Mouse (Mus musculus) ZHBTc4 (cell line): ENCODE measurements at regions not wholly inside any gene's neighbourhood (a gene's known extent, or its start where the extent isn't known, plus 50 kb on each side); places are given as distances from the start of the nearest gene placed in this dataset.

Experiments
- DNase-seq: peaks from one replicate; pipeline ENCODE4 v3.0.0-alpha.2; 2011; ENCODE audit warnings: low read depth, low spot score

- DNase-seq: no peak
Measured at GRCm38 (mm10) chr2:166438207-166438606, 275.4 kb downstream of the Prex1 start.

GRCm38 (mm10) chr2:166434554-166434953 lies 279.1 kb downstream of the Prex1 start:
- DNase-seq: no peak

- DNase-seq: no peak
Measured at GRCm38 (mm10) chr2:166433655-166434333, 278.3 kb upstream of the Sulf2 start.

- no peak for DNase-seq
Measured at GRCm38 (mm10) chr2:166432948-166433654, 277.6 kb upstream of the Sulf2 start.

GRCm38 (mm10) chr2:166432531-166432930 lies 277.1 kb upstream of the Sulf2 start:
- DNase-seq: no peak

GRCm38 (mm10) chr2:166429918-166430317 lies 274.5 kb upstream of the Sulf2 start:
- no peak for DNase-seq

- DNase-seq: no peak
Measured at GRCm38 (mm10) chr2:166429494-166429893, 274.0 kb upstream of the Sulf2 start.

- DNase-seq: no peak
Measured at GRCm38 (mm10) chr2:166427390-166427789, 271.9 kb upstream of the Sulf2 start.

GRCm38 (mm10) chr2:166426960-166427359 lies 271.5 kb upstream of the Sulf2 start:
- DNase-seq: no peak

GRCm38 (mm10) chr2:166426457-166426856 lies 271.0 kb upstream of the Sulf2 start:
- no peak for DNase-seq

GRCm38 (mm10) chr2:166425141-166425540 lies 269.7 kb upstream of the Sulf2 start:
- no peak for DNase-seq

- DNase-seq: no peak
Measured at GRCm38 (mm10) chr2:166423132-166423660, 267.7 kb upstream of the Sulf2 start.

- no peak for DNase-seq
Measured at GRCm38 (mm10) chr2:166420275-166420674, 264.8 kb upstream of the Sulf2 start.

- DNase-seq: no peak
Measured at GRCm38 (mm10) chr2:166419271-166419670, 263.8 kb upstream of the Sulf2 start.

GRCm38 (mm10) chr2:166418279-166418678 lies 262.8 kb upstream of the Sulf2 start:
- DNase-seq: peak; percentile 86

- no peak for DNase-seq
Measured at GRCm38 (mm10) chr2:166417628-166418027, 262.2 kb upstream of the Sulf2 start.

- peak; percentile 36 for DNase-seq
Measured at GRCm38 (mm10) chr2:166415481-166415965, 260.1 kb upstream of the Sulf2 start.

GRCm38 (mm10) chr2:166414856-166415255 lies 259.4 kb upstream of the Sulf2 start:
- DNase-seq: peak; percentile 91

GRCm38 (mm10) chr2:166412031-166412858 lies 256.8 kb upstream of the Sulf2 start:
- DNase-seq: no peak

GRCm38 (mm10) chr2:166409391-166409790 lies 253.9 kb upstream of the Sulf2 start:
- peak; percentile 53 for DNase-seq

- no peak for DNase-seq
Measured at GRCm38 (mm10) chr2:166408806-166409205, 253.3 kb upstream of the Sulf2 start.

- no peak for DNase-seq
Measured at GRCm38 (mm10) chr2:166408009-166408408, 252.5 kb upstream of the Sulf2 start.
